Mouse (Mus musculus) stomach, postnatal 0 days (tissue): ENCODE results near the gene Dnah8.

Source experiments
- CTCF ChIP-seq: IDR thresholded peaks from 2 replicates; pipeline ENCODE4 v1.5.1; 2016; ENCODE audit warnings: antibody characterized with exemption, low read depth, mild to moderate bottlenecking, moderate library complexity
- EP300 ChIP-seq: optimal IDR thresholded peaks from 2 replicates; pipeline ENCODE3; 2016; ENCODE audit warnings: antibody characterized with exemption

DNA sequence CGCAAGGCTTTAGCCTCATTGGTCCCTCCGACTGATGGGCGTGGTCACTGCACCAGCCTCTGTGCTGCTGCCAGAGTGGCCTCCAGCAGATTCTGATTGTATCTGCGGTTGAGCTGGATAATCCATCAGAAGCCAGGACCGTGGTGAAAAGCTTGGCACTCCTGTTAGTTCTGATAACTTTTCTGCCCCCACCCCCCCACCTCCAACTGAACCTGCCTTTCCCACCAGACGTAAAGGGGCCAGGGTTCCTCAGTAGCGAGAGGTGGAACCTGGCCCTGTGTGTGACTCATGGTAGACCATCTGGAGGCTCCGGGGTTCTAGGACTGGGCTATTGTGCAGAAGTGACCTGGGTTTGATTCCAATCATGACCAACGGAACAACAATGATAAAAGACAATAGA lies 70.1 kb downstream of the Dnah8 start:
- no peak for TF ChIP-seq EP300
- no peak for TF ChIP-seq CTCF
